Mouse (Mus musculus) c-Kit-positive CD71-negative TER-119-negative erythroid progenitor cells, embryonic 14.5 days (primary cell): ENCODE results near the gene 4932438H23Rik.

Experiments used
- DNase-seq: peaks from one replicate; pipeline ENCODE4 v3.0.0-alpha.2; 2013; ENCODE audit warnings: low read depth

Gene 4932438H23Rik

DNA sequence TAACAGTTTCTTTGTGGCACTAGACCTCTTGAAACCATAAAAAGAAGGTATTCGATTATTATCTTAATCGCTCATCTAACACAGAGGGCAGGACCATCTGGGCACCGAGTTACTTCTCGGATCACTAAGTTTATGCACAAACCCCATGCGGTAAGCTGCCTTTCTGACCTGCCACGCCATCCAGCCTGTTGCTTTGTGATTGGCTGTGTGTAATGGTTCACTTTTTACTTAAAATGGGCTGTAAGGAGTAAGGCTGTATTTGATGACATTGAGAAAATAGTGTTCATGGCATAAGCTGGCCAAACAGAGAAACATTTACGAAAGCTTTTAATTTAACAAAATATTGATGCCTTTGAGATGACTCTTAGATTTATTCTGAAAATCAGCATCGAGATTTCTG lies at the start of gene 4932438H23Rik:
Gene 4932438H23Rik (minus strand): TSS at position 101 of the 400 bp plus-strand sequence.
- no peak for DNase-seq

DNA sequence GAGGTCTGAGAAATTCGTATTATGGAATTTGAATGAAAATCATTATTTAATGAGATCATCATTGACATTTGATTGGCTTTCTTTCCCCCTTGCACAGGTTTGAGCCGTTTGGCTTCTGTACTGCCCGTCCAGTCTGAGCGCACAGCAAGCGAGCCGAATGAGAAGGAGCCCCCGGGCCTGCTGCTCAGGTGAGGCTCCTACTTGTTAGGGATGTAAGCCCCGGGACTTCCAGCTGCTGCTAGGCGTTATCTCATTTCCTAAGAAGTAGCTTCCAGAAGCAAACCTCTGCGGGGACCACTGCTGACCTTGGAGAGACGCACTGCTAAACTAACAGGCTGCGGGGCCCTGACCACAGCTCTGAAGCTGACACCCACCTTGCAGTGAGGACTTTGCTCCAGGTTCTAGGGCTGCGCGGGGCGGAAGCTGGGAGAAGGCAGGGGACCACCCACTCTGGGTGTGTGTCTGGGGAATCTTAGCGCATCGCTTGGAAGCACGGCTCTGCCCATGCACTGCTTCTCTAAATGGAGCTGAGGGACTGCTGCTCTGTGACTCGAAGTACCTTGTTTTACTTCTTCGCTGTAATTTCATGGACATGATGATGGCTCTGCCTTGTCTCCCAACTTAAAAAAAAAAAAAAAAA lies 46.2 kb upstream of the 4932438H23Rik start:
- no peak for DNase-seq

DNA sequence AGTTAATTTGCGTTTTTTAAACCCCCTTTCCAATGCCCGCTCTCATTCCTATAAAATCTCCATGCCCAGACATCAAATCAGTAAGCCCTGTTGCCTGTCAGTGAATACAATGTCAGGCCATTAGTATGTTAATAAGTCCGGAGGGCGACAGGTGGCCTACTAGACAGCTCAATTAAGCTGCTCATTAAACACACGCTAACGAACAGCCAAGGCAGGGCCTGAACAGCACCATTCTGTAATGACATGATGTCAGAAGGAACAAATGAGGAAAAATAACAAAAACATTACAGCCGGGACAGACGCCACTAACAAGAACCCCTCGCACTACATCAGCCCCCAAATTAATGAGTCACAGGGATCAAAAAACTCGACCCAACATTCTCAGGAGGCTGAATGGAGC lies 45.5 kb upstream of the 4932438H23Rik start:
- DNase-seq = no peak

DNA sequence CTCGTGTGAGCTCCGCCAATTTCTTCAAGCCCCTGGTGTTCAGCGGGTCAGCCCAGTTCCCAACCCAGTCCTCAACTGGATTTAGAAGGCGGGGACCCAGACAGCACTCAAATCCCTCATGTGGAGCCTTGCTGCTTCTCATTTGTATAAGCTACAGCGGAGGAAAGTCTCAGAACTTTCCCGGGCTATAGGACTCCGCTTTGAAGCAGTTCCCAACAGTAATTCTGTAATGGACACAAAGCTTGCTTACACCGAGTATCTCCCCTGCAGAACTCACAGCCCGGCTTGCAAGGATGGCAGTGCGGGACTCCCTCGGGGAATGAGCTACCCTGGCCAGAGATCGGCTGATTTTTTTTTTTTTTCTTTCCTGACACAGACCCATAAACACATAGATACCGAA lies 45.1 kb upstream of the 4932438H23Rik start:
- DNase-seq = no peak

DNA sequence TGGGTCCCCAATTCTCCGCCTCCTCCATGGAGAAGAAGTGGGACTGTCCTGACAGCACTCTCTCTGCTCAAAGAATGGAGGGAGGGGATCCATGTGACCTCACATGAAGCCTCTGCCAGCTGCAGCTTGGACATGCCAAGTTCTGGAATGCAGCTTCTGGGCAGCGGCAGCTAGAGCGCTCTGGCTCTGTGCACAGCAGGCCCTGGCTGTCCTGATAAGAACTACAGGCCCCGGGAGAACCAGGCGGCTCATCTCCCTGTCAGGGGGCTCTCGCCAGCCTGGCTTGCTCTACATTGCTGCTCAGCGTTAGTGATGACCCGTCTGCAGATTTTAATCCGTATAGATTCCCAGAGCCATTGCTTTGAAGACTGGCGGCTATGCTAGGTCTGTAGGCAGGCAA lies 44.6 kb upstream of the 4932438H23Rik start:
- no peak for DNase-seq

DNA sequence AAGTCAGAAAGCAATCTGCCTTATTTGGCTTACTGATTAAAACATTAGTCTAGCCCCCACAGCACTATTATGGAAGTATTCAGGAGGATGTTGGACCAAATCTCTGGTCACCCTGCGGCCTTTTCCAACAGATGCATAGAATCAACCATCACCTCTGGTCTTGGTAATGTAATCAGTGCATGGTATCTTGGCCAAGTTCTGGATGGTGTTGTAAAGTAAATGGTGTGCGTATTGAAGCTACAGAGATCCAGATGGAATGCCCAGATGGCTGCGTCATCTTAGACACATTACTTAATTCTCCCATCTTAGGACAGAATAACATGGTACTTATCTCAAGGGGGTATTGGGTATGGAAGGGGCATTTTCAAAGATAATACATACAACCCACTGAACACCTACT lies 43.8 kb upstream of the 4932438H23Rik start:
- no peak for DNase-seq

DNA sequence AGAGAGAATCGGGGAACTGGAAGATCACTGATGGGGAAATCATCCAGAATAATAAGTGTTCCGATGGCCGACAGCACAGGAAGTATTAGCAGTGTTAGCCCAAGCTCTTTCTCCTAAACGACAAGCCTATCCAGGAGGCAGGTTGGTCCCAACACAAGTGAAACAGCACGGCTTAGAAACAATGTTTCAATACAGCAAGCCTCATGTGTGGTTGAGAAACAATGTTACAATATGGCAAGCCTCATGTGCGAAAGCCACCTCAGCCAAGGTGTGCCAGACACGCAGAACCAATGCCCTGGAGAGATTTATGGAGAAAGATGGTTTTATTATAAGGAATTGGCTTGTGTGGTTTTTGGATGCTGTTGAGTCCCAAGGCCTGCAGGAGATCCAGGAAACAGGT lies 43.2 kb upstream of the 4932438H23Rik start:
- no peak for DNase-seq

DNA sequence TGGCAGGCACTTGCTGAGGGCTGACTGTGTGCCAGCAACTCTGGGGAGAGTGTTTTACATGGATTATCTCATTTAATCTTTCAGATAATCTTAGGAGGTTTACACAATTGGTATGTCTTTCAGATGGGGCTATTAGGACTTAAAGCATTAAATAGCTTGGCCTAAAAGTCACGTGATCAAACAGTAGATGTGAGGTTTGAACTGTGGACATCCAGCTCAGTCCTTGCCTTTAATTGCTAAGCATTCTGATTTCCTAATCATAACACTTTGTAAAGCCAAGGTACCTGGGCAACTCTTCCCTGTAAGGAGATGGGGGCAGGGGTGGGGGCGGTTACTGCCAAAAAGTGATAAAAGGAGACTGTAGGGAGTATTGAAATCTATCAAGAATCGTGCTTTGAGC lies 41.7 kb upstream of the 4932438H23Rik start:
- DNase-seq = no peak

DNA sequence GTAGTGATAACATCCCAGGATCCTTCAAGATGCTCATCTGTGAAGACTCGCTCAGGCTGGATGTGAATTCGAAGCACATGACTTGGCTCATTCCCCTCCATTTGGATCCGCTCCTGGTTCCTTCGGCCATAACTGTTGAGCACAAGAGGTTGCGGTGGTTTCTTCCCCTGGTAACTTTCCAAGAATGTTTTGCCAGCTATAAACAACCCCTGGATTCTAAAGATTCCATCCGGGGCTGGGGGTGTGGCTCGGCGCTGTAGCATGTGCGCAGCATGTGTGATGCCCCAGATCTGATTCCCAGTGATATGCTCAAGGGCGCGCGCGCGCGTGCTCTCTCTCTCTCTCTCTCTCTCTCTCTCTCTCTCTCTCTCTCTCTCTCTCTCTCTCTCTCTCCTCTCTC lies 35.0 kb upstream of the 4932438H23Rik start:
- no peak for DNase-seq

DNA sequence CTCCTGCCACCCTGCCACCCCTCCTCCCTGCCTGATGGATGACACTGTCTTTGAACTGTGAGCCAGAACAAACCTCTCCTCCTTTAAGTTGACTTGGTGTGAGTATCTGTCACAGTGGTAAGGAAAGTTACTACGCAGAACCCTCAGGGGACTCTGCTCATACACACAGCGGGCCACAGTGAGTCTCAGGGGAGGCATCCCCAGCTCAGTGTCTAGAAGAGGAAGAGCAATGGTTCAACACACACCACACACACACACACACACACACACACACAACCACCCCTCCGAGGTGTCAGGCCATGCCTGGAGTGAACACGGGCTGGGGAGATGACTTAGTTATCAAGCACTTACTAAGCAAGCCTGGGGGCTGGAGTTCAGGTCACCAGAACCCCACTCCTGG lies 33.5 kb upstream of the 4932438H23Rik start:
- DNase-seq = no peak

DNA sequence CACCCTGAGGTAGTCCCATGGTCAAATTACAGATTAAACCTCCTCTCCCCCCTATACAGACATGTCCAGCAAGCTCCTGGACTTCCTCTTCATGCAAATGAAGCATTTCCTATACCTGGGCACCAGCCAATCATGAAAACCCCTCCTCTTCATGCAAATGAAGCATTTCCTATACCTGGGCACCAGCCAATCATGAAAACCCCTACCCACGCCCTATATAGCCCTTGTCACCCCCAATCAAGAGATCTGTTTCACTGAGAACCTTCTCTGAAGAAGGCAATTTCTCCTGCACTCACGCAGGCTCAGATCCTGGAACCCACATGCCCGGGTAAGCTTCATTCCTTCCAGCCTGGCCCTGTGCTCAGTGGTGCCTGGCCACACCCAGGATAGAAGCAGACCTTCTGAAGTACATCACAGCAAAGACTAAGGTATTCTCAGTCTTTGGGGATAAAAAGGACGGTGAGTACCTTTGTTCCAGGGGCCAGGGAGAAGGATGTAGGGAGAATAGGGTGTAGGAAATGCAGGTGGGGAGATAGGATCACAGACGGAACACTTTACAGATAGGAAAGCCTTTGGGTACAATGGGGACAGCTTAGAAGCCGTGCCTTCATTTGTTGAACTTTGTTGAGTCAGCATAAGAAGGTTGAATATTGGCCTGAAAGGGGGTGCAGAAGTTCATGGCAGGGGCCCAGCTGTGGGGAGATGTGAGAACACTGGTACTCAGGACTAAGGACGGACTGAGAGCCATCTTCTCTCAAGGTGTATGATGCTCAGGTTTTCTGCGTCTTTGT lies 32.0 kb upstream of the 4932438H23Rik start:
- DNase-seq = no peak

DNA sequence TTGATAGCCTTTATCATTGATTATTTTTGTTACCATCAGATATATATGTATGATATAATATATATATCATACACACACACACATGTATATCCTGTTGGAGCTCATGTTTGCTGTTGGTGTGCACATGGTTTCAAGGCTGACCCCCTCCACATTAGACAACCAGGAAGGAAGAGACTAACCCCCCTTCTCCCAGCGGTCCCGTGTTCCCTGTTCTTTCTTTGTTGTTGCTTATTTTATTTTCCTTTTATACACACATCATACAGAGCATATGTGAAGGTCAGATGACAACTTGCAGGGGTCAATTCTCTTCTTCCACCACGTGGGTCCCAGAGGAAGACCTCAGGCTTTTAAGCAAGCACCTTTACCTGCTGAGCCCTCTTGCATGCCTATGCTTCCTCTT lies 29.3 kb upstream of the 4932438H23Rik start:
- DNase-seq = no peak

DNA sequence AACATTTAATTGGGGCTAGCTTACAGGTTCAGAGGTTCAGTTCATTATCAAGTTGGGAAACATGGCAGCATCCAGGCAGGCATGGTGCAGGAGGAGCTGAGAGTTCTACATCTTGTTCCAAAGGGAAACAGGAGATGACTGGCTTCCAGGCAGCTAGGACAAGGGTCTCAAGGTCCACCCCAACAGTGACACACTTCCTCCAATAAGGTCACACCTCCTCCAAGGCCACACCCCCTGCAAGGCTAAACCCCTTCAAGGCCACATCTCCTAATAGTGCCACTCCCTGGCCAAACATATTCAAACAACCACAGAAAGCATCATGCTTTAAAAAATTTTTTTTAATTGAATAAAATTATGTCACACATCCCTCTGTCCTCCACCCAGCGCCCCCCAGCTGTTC lies 28.9 kb upstream of the 4932438H23Rik start:
- no peak for DNase-seq

DNA sequence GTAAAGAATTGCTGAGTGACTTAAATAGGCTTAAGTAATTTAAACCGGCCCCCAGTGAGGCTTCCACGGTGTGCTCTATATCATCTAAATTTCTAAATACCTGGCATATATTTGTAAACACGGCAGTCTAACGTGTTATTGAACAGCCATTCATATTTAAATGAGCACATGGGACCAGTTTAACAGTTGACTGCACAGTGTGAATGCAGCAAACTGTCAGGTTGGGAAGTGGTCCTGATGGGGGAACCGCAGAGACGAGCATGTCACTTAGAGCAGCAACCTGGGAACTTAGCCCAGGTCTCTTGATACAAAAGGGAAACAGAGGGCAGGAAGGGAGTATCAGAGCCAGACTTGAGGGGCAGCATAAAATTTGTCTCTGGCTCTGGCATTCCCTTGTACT lies 25.0 kb upstream of the 4932438H23Rik start:
- no peak for DNase-seq

DNA sequence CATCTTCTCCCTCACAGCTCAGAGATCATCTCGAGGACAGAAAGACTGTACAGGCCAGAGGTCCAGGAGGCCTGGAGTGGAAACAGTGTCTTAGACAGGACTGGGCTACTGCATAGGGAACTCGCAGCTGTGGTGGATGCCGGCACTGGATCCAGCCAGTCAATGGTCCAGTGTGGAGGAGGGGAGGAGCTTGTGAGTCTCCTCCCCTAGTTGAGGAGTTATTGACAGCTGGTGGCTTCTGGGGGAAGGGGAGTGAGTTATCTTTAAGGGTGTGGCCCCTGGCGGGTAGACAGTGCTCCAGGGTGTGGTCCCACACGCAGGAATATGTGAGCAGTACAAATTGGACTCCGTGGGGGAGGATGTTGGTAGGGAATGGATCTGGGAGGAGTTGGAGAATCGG lies 21.8 kb upstream of the 4932438H23Rik start:
- DNase-seq = no peak

DNA sequence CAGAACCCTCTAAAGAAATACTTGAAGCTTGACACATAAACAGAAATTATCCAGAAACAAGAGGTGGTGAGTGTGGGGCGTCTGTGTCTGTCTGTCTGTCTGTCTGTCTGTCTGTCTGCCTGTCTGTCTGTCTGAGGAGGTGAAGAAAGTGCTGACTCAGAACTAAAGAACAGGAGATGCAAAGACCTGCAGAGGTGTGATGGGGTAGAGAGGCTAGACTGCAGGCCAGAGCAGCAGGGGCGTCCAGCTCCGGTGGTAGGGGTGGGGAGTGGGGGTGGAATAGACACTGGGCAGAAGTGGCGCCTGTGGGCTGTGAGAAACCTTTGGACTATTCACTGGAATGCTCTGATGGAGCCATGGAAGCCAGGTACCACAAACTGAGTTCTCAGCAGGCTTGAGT lies 21.1 kb upstream of the 4932438H23Rik start:
- no peak for DNase-seq

DNA sequence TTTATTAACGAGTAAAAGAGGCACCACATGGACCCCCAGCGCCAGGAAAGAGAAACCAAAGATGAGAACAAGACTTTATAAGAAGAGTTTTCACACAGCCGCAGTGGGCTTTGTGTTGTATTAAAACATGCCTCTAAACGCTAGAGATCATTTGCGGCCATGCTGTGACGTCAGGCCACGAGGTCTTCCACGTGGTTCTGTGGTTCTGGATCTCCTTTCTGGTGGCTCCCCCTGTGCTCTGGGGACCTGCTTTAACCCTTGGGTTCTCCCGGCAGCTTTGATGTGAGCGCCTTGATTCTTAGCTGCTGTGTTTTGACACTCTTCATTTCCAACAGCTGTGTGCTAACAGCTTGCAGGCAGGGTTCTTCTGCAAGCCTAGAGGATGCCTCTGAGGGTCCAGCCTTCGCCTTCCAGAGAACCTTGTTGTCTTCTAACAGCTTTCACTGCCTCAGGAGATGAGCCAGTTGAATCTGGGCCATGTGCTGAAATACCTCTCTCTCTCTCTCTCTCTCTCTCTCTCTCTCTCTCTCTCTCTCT lies 16.1 kb upstream of the 4932438H23Rik start:
- no peak for DNase-seq

DNA sequence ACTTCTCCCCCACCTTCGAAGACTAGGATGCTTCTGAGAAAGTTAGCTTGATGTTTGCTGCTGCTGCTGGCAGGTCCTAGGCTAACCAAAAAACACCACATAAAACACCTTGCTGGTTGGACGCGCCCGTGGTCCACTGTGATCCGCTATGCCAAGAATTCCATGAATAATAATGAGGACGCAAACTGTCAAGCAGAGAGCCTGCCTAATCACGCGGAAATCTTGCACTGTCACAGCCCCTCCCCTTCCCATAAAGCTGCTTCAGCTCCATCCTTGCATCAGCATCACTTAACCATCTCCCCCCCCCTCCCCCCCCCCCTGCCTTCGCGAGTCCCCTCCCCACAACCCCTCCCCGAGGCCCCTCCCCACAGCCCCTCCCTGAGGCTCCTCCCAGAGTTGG lies 12.7 kb upstream of the 4932438H23Rik start:
- no peak for DNase-seq

DNA sequence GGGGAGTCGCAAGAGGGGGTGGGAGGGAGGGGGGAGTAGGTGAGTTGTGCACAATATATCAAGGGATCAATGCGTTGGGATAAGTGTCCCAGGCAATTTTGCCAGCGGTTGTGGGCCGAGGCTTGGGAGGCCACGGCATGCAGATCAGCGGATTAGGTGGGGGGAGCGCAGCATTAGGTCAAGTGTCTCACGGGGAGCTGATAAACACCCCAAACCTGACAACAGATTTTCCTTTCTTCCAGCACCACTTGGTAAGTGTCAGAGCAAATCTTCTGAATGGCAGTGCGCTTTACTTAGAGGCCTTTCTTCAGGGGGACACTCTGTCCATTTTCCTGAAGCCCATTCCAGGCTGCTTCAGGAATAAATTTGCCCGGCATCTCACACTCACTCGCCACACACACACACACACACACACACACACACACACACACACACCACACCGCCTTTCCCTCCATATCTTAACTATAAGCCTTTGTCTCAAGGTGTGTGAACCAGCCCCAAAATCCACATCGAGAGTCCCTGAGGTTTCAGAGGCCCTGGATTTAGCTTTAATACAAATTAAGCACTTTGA lies 10.6 kb upstream of the 4932438H23Rik start:
- no peak for DNase-seq

DNA sequence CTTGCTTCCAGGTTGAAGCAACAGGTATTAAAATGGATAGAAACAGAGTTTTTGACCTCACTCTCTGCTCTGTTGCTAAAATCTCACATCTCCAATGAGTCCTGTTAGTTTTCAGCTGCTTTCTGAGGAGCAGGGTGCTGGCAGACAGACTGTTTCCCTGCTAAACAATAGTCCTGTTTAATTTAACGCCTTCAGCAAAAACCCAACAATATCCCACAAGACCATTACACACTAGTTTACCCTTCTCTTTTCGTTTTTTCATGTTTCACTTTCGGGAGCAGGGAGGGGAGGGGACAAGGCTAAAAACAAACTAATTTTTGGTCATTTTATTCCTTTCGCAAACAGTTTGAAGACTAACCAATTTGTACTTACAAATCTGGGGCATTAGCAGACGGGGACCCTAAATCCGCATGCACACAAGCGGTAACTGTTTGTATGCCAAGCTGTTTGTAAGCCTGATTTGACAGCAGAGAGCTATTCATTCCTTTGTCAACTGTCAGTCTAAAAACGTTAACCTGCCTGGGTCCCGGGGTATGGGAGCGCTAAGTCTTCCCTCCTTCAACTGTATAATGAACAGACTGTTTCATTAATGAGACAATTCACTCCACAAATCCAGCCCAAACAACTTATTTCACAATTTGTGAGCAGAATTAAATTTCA lies 10.0 kb upstream of the 4932438H23Rik start:
- no peak for DNase-seq

DNA sequence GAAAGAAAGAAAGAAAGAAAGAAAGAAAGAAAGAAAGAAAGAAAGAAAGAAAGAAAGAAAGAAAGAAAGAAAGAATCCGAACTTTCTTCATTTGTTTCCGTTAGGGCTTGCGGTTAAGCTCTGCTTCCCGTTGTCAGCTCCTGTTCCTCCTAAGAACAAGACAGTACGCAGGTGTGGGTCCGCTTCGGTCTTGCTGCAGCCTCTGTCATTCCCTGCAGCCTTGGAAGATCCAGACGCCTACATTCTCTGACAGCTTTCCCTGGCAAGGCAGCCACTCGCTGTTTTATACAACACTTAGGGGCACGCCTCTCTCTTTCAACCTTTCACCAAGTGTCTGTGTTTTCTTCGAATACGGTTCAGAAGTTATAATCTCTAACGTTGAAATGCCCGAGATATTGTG lies 8.5 kb upstream of the 4932438H23Rik start:
- DNase-seq = no peak

DNA sequence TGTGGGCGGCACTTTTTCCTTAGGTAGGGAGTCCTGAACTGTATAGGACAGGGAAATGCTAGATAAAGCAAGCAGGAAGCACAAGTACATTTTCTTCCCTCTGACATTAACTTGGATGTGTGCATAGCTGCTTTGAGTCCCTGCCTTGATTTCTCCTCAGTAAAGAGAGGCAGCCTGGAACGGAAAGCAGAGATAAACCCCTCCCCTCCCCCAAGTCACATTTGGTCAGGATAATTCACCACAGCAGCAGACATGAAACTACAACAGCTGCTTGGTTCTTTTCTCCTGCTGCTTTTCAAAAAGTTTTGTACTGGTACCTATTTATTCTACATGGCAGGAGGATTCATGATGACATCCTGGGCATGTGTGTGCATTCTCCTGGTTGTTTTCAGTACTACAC lies 5.6 kb upstream of the 4932438H23Rik start:
- no peak for DNase-seq
